Mouse (Mus musculus) kidney, adult 8-10 months (tissue): Measurements from ENCODE around the gene Msh6.
"Not testable (repeated sequence)": the region's sequence is repeated elsewhere in the genome, so short reads cannot be mapped to it uniquely, and the experiment has no call there.

ENCODE experiments used
- DNase-seq, 2 experiments: peaks; one replicate each; pipeline ENCODE4 v3.0.0; 2022

Msh6 gene

GRCm38 (mm10) chr17:87982112-87982511 lies 7.2 kb downstream of the Msh6 start:
- no peak for DNase-seq

DNA sequence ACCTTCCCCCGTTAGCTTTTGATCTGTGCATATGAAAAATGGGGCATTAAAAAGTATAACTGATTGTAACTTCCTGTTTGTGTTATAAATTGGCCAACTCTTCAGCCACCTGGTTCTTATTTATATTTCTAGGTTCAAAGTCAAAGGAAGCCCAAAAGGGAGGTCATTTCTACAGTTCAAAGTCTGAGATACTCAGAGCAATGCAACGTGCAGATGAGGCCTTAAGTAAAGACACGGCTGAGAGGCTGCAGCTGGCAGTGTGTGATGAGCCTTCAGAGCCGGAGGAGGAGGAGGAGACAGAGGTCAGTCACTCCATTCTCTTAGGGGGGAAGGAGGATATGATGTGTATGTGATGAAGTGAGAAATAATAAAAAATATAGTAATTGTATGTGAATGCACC lies 8.5 kb downstream of the Msh6 start:
- DNase-seq = no peak

- DNase-seq = no peak
Observed at GRCm38 (mm10) chr17:87984440-87985214, 9.8 kb downstream of the Msh6 start.

GRCm38 (mm10) chr17:87985916-87986315 lies 11.1 kb downstream of the Msh6 start:
- DNase-seq = no peak

DNA sequence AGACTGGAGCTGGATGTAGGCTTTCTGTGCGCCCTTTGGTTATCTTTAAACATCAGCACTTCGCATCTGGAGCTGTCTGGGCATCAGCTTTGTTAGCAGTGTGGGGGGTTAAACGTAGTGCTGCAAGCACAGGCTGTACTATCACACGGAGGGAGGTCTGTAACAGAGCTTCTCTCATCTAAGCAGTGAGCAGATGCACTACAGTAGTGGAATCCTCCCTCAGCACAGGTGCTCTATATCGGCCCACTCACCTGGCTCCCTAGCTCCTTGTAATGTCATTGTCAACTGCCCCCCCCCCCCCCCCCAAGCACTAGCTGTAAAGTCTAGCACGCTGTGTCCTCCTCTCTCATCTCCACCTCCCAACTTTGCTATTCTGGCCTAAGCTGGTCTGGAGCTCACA lies 12.6 kb downstream of the Msh6 start:
- no peak for DNase-seq

GRCm38 (mm10) chr17:87992154-87992553 lies 17.3 kb downstream of the Msh6 start:
- no peak for DNase-seq

GRCm38 (mm10) chr17:87993338-87993737 lies 18.5 kb downstream of the Msh6 start:
- DNase-seq = no peak

- DNase-seq = no peak
Observed at GRCm38 (mm10) chr17:87997808-87998207, 22.9 kb downstream of the Msh6 start.

GRCm38 (mm10) chr17:88004892-88005291 lies 30.0 kb downstream of the Msh6 start:
- no peak for DNase-seq

GRCm38 (mm10) chr17:88006956-88007355 lies 32.1 kb downstream of the Msh6 start:
- DNase-seq = no peak

DNA sequence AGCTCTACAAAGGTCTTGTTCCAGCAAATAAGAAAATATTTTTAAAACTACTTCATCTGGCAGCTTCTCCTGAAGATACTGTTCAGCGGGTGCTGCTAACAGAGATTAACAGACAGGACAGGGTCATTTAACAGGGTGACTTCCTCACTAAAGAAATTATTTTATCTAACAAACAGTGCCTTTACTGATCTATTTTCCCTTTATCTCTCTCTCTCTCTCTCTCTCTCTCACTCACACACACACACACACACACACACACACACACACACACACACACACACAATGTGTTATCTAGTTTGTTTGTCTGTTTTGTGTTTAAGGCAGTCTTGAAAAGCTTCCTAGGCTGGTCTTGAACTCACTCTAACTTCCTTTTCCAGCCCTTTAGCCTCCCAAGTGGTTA lies 39.6 kb downstream of the Msh6 start:
- no peak for DNase-seq

GRCm38 (mm10) chr17:88016027-88016426 lies 41.2 kb downstream of the Msh6 start:
- DNase-seq = not testable (repeated sequence)

- no peak for DNase-seq
Observed at GRCm38 (mm10) chr17:88023924-88024323, 49.1 kb downstream of the Msh6 start.

DNA sequence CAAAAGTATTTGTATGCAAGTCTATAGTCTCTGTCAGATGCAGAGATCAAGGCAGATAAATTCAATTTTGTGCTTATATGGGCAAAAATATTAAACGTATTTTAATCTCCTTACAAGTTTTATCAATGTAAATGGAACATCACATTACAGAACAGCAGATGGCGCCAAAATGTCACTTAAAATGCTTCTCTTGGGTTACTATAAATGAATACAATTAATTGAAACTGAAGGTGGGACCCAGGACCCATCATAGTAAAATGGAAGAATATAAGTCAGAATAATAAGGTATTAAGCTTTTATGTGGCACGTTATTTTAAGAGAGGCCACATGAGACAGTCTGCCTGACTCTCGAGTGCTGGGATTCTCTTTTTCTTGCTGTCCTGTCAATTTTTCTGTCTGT lies 50.4 kb downstream of the Msh6 start:
- DNase-seq = peak; percentile 40 to 52

- DNase-seq = no peak
Observed at GRCm38 (mm10) chr17:88029194-88029970, 54.5 kb downstream of the Msh6 start.

GRCm38 (mm10) chr17:88031755-88032154 lies 56.9 kb downstream of the Msh6 start:
- no peak for DNase-seq

GRCm38 (mm10) chr17:88034418-88034817 lies 59.6 kb downstream of the Msh6 start:
- DNase-seq = no peak
